Mouse (Mus musculus) embryonic fibroblast, embryonic 13.5 days (primary cell): Measurements from ENCODE around the gene Ccdc51.

Experiments used
- CTCF ChIP-seq: IDR thresholded peaks from 2 replicates; pipeline ENCODE4 v1.5.1; 2011; ENCODE audit warnings: mild to moderate bottlenecking, control low read depth, low read length, moderate library complexity, borderline replicate concordance; ENCODE audit not compliant: insufficient read depth
- POLR2A ChIP-seq: IDR thresholded peaks from 2 replicates; pipeline ENCODE4 v1.6.1; 2011; ENCODE audit warnings: low read depth, mild to moderate bottlenecking, control low read depth, low read length, moderate library complexity

DNA sequence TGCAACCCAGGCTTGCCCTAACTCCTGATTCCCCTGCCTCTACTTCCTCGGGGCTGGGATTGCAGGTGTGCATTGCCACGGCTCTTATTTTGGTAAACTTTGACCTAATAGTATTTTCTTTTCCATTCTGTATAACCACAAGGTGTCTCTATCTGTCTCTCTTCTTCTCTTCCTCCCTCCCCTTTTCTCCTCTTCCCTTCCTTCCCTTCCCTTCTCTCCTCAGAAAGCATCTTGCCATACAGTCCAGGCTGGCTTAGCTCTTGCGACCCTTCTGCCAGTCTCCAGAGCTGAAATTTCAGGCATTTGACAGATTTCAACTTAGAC is 31.7 kb upstream of the Ccdc51 start:
- TF ChIP-seq CTCF (no peak), POLR2A (no peak)
